Mouse (Mus musculus): Measurements from ENCODE around the gene Ttc14.

The Ttc14 gene

DNA sequence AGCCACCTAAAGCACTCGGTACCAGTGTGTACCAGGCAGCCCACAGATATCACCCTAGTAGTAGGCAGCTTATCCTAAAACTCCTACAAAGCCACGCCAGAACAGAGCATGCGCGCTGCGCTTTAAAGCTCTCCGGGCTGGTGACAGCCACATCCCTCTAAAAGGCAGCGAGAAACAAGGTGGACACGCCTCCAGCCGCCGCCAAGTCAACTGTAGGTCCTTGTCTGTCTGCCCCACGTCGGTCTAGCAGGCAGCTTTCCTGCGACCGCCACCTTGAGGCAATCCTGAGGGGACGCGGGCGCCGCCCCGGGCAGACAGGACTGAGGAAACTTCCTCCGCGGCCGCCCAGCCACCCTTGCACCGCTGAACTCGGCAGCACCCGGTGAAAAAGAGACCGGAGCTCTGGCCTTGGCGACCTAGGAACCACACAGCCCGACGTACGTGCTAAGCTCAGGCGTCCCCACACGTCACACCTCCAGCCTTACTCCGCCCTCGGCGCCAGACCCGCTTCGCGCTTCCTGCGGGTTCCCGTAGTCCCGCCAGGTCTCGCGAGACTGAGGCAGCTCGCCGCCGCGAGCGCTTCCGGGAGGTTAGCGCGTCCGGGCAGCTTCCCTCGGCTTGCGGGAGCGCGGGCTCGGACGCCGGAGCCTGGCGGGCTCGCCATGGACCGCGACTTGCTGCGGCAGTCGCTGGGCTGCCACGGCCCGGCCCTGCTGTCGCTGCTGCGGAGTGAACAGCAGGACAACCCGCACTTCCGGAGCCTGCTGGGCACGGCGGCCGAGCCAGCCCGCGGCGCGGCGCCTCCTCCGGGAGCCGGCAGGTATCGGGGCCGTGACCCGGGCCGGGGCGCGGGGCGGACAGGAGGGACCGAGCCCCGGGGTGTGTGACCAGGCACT, at the start of gene Ttc14:
Ttc14 (plus strand) TSS at position 216 of the 896 bp plus-strand sequence.
- DNase-seq (ENCODE audit: low spot score in 2 of 2): peak; percentile 98 to 99

DNA sequence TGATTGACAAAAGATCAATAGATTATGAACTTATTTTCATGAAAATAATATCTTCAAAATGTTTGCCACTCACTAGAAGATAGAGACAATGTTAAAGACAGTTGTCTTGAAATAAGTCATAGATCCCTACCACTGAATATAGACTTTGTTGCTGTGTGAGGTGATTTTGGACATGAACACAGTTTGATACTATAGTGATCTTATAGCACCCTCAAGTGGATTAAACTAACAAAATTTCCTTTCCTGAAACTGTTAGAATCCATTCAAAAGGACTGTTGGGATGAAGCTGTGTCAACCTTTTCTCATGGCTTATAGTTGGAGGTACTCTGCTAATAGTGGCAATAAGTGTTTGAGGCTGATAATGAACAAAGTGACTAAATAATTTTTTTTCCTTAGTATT, 8.7 kb upstream of the Ttc14 start:
- no peak for DNase-seq (ENCODE audit: low spot score in 2 of 2)

DNA sequence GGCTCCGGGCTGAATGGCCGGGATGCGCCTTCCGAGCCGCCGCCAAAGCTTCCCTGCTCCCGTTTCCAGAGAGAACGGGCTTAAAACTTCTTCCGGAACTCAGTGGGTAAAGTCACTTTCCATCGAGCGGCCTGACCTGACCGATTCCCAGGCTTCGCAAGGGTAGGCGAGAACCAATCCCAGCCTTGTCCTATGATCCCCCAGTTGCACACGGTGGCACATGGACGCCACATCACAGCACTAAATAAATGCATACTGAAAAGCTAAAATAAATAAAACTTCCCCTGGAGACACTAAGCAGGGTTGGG, 835 bp downstream of the Ttc14 start:
- no peak for DNase-seq (ENCODE audit: low spot score in 2 of 2)

DNA sequence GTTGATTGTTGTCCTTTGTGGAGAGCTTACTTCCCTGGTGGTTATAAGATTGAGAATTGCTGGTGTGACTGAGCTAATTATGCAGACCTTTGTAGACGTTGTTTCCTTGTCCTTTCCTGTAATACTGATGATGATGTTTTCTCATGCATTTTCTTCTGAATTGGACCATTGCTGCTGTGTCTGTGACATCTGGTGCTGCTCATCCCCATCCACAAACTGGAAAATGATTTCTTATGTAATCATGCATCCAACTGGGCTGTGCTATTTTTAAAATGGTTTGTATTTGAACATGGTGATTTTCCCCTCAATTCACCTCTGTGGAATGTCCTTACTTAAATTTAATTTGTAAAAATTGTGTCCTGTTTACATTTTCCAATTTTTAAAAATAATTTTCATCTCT, 7.5 kb downstream of the Ttc14 start:
- no peak for DNase-seq (ENCODE audit: low spot score in 2 of 2)

DNA sequence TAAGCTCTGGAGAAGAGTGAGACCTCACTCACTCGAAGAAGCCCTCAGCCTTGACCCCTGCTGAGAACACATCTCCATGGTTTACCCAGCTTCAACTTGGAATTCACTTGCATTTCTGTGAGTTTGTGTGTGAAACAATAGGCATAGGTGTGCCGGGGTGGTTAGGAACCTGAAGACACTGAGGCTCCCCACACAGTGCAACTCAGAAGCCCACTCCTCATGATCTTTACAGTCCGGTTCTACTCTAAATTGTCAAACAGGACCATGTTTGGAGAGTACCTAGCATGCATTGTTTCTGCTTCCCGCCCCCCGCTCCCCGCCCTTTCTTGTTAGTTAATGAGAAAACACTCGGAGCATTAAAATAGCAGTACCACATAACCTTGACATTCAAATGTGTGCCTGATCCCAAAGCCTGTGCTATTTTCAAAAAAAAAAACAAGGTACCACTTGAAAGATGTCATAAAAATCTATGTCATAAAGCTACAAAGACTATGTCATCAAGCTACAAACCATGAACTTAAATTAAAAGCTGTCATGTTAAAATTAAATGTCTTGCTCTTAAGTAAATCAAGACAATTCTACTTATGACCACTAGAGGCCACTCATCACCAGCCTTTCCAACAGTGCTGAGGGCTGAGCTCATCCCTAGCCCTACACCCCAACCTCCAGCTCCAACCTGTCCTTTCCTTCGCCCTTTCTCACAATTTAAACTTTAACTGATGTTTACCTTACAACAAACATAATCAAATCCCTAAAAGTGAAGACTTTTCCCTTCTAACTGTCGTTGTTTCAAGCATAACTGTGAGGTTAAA, 24.7 kb downstream of the Ttc14 start:
- peak in 1 of 2 experiments; percentile 25 for DNase-seq (ENCODE audit: low spot score in 2 of 2)

DNA sequence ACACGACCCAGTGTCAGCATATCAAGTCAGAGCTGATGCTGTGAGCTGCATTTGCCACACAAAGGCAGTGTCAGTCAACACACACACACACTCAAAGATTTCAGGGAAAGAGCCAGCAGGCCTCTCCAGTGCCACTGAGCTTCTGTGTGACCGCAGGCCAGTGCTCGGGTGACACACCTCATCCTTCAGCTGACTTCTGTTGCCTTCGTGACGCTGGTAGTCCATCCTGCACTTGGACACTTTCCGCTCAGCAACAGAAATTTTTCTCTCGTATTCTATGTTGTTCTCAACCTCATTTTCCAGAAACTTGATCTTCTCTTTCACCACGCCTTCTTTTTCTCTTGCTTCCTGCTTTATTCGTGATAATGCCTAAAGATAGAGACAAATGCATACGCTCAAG, 32.7 kb downstream of the Ttc14 start:
- no peak for DNase-seq (ENCODE audit: low spot score in 2 of 2)

DNA sequence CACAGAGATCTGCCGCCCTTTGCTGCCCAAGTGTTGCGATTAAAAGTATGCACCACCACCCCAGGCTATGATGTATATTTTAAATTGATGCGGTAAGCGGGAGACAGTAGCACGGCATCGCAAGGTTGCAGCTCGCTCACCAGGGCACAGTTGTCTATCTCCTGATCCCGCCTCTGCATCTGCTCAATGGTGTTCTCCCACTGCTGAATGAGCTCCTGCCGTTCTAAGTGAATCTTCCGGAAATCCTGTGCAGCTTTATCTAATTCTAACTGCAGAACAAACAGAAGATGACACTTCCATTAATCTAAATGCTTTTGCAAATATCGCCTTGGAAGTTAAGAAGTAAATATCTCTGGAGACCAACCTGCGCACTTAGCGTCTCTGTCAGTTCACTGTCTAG, 36.9 kb downstream of the Ttc14 start:
- DNase-seq (ENCODE audit: low spot score in 2 of 2): no peak

DNA sequence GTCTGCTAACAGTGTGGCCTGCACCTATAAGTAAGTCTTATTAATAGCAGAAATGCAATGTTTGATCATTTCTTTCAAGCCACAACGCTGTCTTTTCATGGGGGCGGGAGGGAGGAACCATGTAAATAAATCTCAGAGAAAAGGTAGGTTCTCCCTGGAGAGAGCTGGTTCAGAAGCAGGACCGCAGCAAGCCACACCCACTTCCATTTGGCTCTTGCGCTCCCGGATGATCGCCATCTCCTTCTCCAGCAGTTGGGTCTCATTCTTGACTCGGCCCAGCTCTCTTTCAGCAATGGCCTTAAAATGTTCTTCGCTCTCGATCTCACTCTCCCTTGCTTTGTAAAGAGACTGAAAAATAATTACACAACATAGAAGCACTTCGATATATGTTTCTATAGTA, 39.2 kb downstream of the Ttc14 start:
- no peak for DNase-seq (ENCODE audit: low spot score in 2 of 2)

DNA sequence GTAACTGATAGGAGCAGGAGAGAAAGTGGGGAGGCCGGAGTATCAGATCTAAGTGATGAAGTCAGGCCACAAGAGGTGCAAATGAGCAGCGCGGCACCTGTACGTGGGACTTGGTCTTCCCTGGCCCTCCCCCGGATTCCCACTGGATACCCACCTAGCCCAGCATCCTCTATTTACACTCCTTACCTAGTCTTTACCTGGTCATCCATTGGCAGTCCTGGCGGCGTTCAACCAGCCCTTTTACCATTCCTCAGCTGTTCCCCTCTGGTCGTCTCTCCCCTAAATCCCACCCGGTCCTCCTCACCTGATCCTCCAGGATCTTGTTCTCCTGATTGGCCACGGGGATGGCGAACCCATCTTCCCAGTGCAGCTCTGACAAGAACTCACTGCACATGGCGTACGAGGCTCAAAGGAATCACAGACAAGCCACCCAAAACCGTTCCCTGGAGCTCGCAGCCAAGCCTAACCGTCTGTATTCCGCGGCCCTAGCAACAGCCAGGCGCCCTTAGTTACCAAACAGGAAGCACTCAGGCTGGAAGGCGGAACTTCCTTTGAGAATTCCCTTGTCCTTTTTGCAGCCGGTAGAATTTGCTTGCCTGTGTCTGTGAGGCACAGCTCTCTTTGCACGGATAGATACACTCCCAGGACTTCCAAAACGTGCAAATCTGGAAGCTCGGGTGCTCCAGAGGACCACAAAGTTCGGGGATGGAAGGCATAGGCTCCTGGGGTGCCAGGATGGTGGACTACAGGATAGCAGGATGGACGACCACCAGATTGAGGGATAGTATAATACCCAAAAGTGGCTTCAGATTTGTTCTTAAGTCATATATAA, 44.4 kb downstream of the Ttc14 start, which contains the start of gene Ccdc39:
Ccdc39 (minus strand) TSS at position 510 of the 832 bp plus-strand sequence.
- peak; percentile 6 to 44 for DNase-seq (ENCODE audit: low spot score in 2 of 2)

- DNase-seq (ENCODE audit: low spot score in 2 of 2): no peak
Observed at GRCm38 (mm10) chr3:33846639-33847038, 47.0 kb downstream of the Ttc14 start.

GRCm38 (mm10) chr3:33850856-33851255, 51.2 kb downstream of the Ttc14 start:
- DNase-seq (ENCODE audit: low spot score in 2 of 2): no peak

DNA sequence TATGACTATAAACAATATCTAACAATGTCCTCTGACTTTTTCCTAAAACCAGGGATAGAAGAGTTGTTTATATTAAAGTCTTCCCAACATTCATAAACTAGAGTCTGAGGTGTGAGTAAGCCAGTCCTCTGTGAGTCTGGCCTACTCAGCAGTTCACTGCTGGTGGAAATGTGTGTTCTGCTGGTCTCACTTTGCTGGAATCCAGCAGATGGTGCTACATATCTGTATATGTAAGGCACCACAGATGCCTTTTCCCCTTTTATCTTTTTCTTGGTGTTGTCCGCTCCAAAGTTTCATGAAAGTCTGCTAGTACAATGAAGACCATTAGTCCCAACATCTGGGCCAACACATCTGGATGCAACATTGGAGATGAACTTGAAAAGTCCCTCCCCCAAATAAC, 53.4 kb downstream of the Ttc14 start:
- DNase-seq (ENCODE audit: low spot score in 2 of 2): no peak

DNA sequence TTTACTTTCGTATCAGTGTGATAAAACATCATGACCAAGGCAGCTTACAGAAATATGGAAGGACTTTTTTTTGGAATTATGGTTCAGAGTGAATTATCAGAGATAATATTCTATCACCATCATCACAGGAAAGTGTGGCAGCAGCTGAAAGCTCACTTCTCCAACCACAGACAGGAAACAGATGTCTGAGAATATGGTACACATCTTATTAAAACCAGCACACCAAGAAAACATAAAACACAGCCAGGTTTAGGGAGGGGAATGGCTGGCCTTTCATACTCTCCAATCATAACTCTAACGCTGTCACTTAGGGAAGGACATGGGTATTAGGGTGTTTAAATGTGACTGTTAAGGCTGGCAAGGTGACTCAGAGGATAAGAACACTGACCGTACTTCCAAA, 59.3 kb downstream of the Ttc14 start:
- DNase-seq (ENCODE audit: low spot score in 2 of 2): no peak

- DNase-seq (ENCODE audit: low spot score in 2 of 2): no peak
Observed at GRCm38 (mm10) chr3:33864000-33864540, 64.4 kb downstream of the Ttc14 start.

Measured in spleen, postnatal 10 days (tissue).